31 mouse cellular contexts compared by ENCODE assay signal in the genomic region with DNA sequence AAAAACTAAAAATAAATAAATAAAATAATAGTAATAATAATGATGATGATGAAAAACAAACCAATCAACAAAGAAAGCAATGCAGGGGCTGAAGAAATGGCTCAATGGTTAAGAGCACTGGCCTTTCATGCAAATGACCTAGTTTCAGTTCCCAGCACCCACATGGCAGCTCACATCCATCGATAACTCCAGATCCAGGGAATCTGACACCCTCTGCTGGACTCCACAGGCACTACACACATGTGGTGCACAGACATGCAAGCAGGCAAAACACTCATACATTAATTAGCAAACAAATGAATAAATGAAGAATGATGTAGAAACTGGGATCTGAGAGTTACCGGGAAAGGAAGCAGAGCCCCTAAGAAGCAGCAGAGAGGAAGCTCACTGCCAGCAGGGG. TPM values are rescaled to one million over a fixed set of nuclear protein-coding genes. Genes with fewer than 3 reads are reported as not detected.
DNase-seq lines count a peak whose midpoint lies in the region; TF ChIP-seq lines count a peak whose summit lies in the region.
"Had no signal": no experiment of that assay in that cellular context is flagged by ENCODE, and none has a peak within 500 bp of the region (broad histone marks: within the 10 kb centered on the region; RNA-seq: fewer than 3 reads in every experiment).

No protein-coding gene starts in this region.

- intact Hi-C loops in gastrocnemius, adult 2 months (cut with DNase I): no loop called here
- intact Hi-C loops in gastrocnemius, postnatal 36 days (cut with DNase I): no loop called here
- intact Hi-C loops in left cerebral cortex, adult 2 months (cut with DNase I): no loop called here
- intact Hi-C loops in left cerebral cortex, postnatal 4 days (cut with DNase I): no loop called here

- peak; percentile 18; the same call in 1 of the 2 replicates for TF ChIP-seq CTCF in gastrocnemius, adult 2 months (IDR thresholded peaks at IDR 0.05)
- TF ChIP-seq CTCF in left cerebral cortex, adult 2 months (IDR thresholded peaks at IDR 0.05): peak; percentile 12
- TF ChIP-seq CTCF in ES-Bruce4 (IDR thresholded peaks at IDR 0.05; ENCODE audit: low read depth, low read length): peak; percentile 20

- no peaks in the 10 kb centered on the region for H3K9me3 ChIP-seq in ES-Bruce4 (replicated peaks; ENCODE audit: control insufficient read depth, insufficient read depth, low read length, poor library complexity, severe bottlenecking)
- H3K9me3 ChIP-seq: embryonic facial prominence, embryonic 10.5 days; embryonic facial prominence, embryonic 15.5 days; forebrain, embryonic 13.5 days; hindbrain, embryonic 10.5 days; hindbrain, embryonic 15.5 days; liver, embryonic 12.5 days; lung, embryonic 15.5 days; neural tube, embryonic 12.5 days; stomach, embryonic 15.5 days had no signal

- 0 out of 2 replicates have a peak overlapping the region, but pooled peaks have one; percentile 29 for H3K27ac ChIP-seq in gastrocnemius, adult 2 months
- H3K27ac ChIP-seq in left cerebral cortex, adult 2 months: no peak overlapping the region
- H3K27ac ChIP-seq in ES-Bruce4 (ENCODE audit: insufficient read depth, low read length): no peak overlapping the region
- H3K27ac ChIP-seq: embryonic facial prominence, embryonic 10.5 days; embryonic facial prominence, embryonic 15.5 days; forebrain, embryonic 13.5 days; hindbrain, embryonic 10.5 days; hindbrain, embryonic 15.5 days; liver, embryonic 12.5 days; lung, embryonic 15.5 days; midbrain, embryonic 12.5 days; neural tube, embryonic 12.5 days; stomach, embryonic 15.5 days had no signal

- H3K9ac ChIP-seq in ES-Bruce4 (ENCODE audit: low read depth, poor library complexity, severe bottlenecking): no peak overlapping the region
- H3K9ac ChIP-seq: embryonic facial prominence, embryonic 15.5 days; forebrain, embryonic 13.5 days; hindbrain, embryonic 15.5 days; liver, embryonic 12.5 days; lung, embryonic 15.5 days; midbrain, embryonic 12.5 days; neural tube, embryonic 12.5 days; stomach, embryonic 15.5 days had no signal

- no peak for TF ChIP-seq EP300 in ES-Bruce4 (IDR thresholded peaks at IDR 0.05; ENCODE audit: insufficient read depth, low read depth, low read length)

- no peak for TF ChIP-seq POLR2A in ES-Bruce4 (IDR thresholded peaks at IDR 0.05; ENCODE audit: insufficient read depth, low read length)

- no peaks in the 10 kb centered on the region for H3K27me3 ChIP-seq in ES-Bruce4 (ENCODE audit: control insufficient read depth, insufficient read depth, low read length, poor library complexity, severe bottlenecking)
- H3K27me3 ChIP-seq: embryonic facial prominence, embryonic 15.5 days; forebrain, embryonic 13.5 days; hindbrain, embryonic 15.5 days; liver, embryonic 12.5 days; lung, embryonic 15.5 days; megakaryocyte, embryonic 14.5 days; midbrain, embryonic 12.5 days; neural tube, embryonic 12.5 days; stomach, embryonic 15.5 days had no signal

- no peak for DNase-seq in gastrocnemius, adult 2 months
- DNase-seq in gastrocnemius, postnatal 36 days: no peak
- no peak for DNase-seq in left cerebral cortex, adult 2 months (ENCODE audit: extremely low spot score in 1 of 2, low spot score in 2 of 2)
- DNase-seq in left cerebral cortex, postnatal 4 days: no peak
- peak; percentile 38 for DNase-seq in ZHBTc4 (ENCODE audit: low read depth, low spot score)
- no peak for DNase-seq in kidney, postnatal 14 days
- DNase-seq in spleen, adult 18-20 months: no peak
- DNase-seq: cerebellum, adult 18-20 months; heart, postnatal 14 days; kidney, adult 9 months; kidney, postnatal 10 days; lung, postnatal 4 days; right cerebral cortex, postnatal 4 days; thymus, adult 18-20 months; thymus, postnatal 25 days had no signal

- H3K4me1 ChIP-seq in ES-Bruce4 (ENCODE audit: control insufficient read depth, insufficient read depth, low read length): no peaks in the 10 kb centered on the region
- H3K4me1 ChIP-seq: lung, embryonic 15.5 days; midbrain, embryonic 12.5 days; neural tube, embryonic 12.5 days; stomach, embryonic 15.5 days had no signal

- no peaks in the 10 kb centered on the region for H3K36me3 ChIP-seq in ES-Bruce4 (ENCODE audit: control insufficient read depth, insufficient read depth, low read length, poor library complexity, severe bottlenecking)
- H3K36me3 ChIP-seq: embryonic facial prominence, embryonic 15.5 days; hindbrain, embryonic 15.5 days; midbrain, embryonic 12.5 days; neural tube, embryonic 12.5 days; stomach, embryonic 15.5 days had no signal

- no peak overlapping the region for H3K4me3 ChIP-seq in gastrocnemius, adult 2 months
- no peak overlapping the region for H3K4me3 ChIP-seq in left cerebral cortex, adult 2 months
- H3K4me3 ChIP-seq in ES-Bruce4 (ENCODE audit: low read depth, low read length): no peak overlapping the region
- H3K4me3 ChIP-seq: embryonic facial prominence, embryonic 10.5 days; embryonic facial prominence, embryonic 15.5 days; forebrain, embryonic 13.5 days; hindbrain, embryonic 10.5 days; hindbrain, embryonic 15.5 days; liver, embryonic 12.5 days; lung, embryonic 15.5 days; midbrain, embryonic 12.5 days; myocyte; neural tube, embryonic 12.5 days; stomach, embryonic 15.5 days had no signal

RNA-seq across cellular contexts. Expression of a gene that starts 17.1 kb away (rescaled TPM):
- total RNA-seq in gastrocnemius, adult 2 months (2021): 1 to 10 TPM; 6.7 to 8.5 TPM
- 1 to 10 TPM; 6.8 to 7.5 TPM for total RNA-seq in gastrocnemius, postnatal 36 days (2021)
- total RNA-seq in left cerebral cortex, adult 2 months (2021): 10 to 100 TPM; 43.7 to 44.4 TPM
- total RNA-seq in left cerebral cortex, postnatal 4 days (2021): 10 to 100 TPM; 26.3 to 28.7 TPM
- polyA plus RNA-seq in ES-Bruce4 (2011; ENCODE audit: insufficient read depth, insufficient read length, low read depth, missing spikeins): 27.4 and 33.7 TPM in 2 replicates

RNA-seq across cellular contexts. Expression of a gene that starts 20.3 kb away (rescaled TPM):
- total RNA-seq in gastrocnemius, adult 2 months (2021): 1 to 10 TPM; 8.9 to 9.5 TPM
- total RNA-seq in gastrocnemius, postnatal 36 days (2021): 1 to 10 TPM; 5.3 to 7.5 TPM
- total RNA-seq in left cerebral cortex, adult 2 months (2021): 100 to 1,000 TPM; 134 to 153 TPM
- 100 to 1,000 TPM; 109 TPM for total RNA-seq in left cerebral cortex, postnatal 4 days (2021)
- polyA plus RNA-seq in ES-Bruce4 (2011; ENCODE audit: insufficient read depth, insufficient read length, low read depth, missing spikeins): 7.7 and 9.6 TPM in 2 replicates

RNA-seq across cellular contexts. Expression of a gene that starts 27.5 kb away (rescaled TPM):
- not detected for total RNA-seq in gastrocnemius, adult 2 months (2021)
- not detected for total RNA-seq in gastrocnemius, postnatal 36 days (2021)
- total RNA-seq in left cerebral cortex, adult 2 months (2021): 100 to 1,000 TPM; 295 to 302 TPM
- 10 to 100 TPM; 65.7 to 80.3 TPM for total RNA-seq in left cerebral cortex, postnatal 4 days (2021)
- 3.3 and 4.2 TPM in 2 replicates for polyA plus RNA-seq in ES-Bruce4 (2011; ENCODE audit: insufficient read depth, insufficient read length, low read depth, missing spikeins)
- total RNA-seq: gastrocnemius, adult 18-20 months; gastrocnemius, postnatal 4 days; heart, adult 8-10 months; heart, postnatal 14 days had no signal

RNA-seq across cellular contexts. Expression of a gene that starts 33.3 kb away (rescaled TPM):
- total RNA-seq in gastrocnemius, adult 2 months (2021): 1 to 10 TPM; 2.5 to 3.2 TPM
- total RNA-seq in gastrocnemius, postnatal 36 days (2021): 1 to 10 TPM; 3.4 to 3.8 TPM
- total RNA-seq in left cerebral cortex, adult 2 months (2021): 1 to 10 TPM; 2.6 to 3.0 TPM
- 10 to 100 TPM; 22.3 to 32.3 TPM for total RNA-seq in left cerebral cortex, postnatal 4 days (2021)
- polyA plus RNA-seq in ES-Bruce4 (2011; ENCODE audit: insufficient read depth, insufficient read length, low read depth, missing spikeins): 6.1 and 7.5 TPM in 2 replicates

RNA-seq across cellular contexts. Expression of a gene that starts 46.9 kb away (rescaled TPM):
- 100 to 1,000 TPM; 146 to 148 TPM for total RNA-seq in gastrocnemius, adult 2 months (2021)
- 100 to 1,000 TPM; 126 to 128 TPM for total RNA-seq in gastrocnemius, postnatal 36 days (2021)
- 100 to 1,000 TPM; 108 to 110 TPM for total RNA-seq in left cerebral cortex, adult 2 months (2021)
- 100 to 1,000 TPM; 109 to 116 TPM for total RNA-seq in left cerebral cortex, postnatal 4 days (2021)
- polyA plus RNA-seq in ES-Bruce4 (2011; ENCODE audit: insufficient read depth, insufficient read length, low read depth, missing spikeins): 40.0 and 43.7 TPM in 2 replicates

Comparison
In these comparisons a context has a peak if more than half of its experiments do, and no peak if none do; other contexts are left out.
1. RNA of a gene that starts 20.3 kb away (total RNA-seq): 134 to 153 TPM in left cerebral cortex, adult 2 months and 109 TPM in left cerebral cortex, postnatal 4 days; 8.9 to 9.5 TPM in gastrocnemius, adult 2 months and 5.3 to 7.5 TPM in gastrocnemius, postnatal 36 days; every median in the first group is over 10 times any median in the second.
2. RNA of a gene that starts 27.5 kb away (total RNA-seq): 295 to 302 TPM in left cerebral cortex, adult 2 months and 65.7 to 80.3 TPM in left cerebral cortex, postnatal 4 days; not detected in gastrocnemius, adult 2 months and not detected in gastrocnemius, postnatal 36 days; every median in the first group is over 10 times any median in the second.
3. Peak in every context shown above with its lines, with median percentiles within 50 percentile points of each other: CTCF ChIP-seq.